Mouse (Mus musculus) ES-E14 (cell line): ENCODE measurements around the gene Ubfd1. TPM values are rescaled to one million over a fixed set of nuclear protein-coding genes. Genes with fewer than 3 reads are reported as not detected.

ENCODE experiments used
- DNase-seq: peaks from one replicate; pipeline ENCODE4 v3.0.0-alpha.2; 2013; ENCODE audit warnings: low read depth, low spot score
- H3K27ac ChIP-seq: 2 replicates; pipeline ENCODE4 v1.5.1; 2012; ENCODE audit warnings: low read depth, mild to moderate bottlenecking, low read length, moderate library complexity, mixed read lengths; ENCODE audit not compliant: poor library complexity, insufficient read depth, severe bottlenecking
- H3K36me3 ChIP-seq: 2 replicates; pipeline ENCODE4 v1.6.1; 2012; ENCODE audit warnings: mild to moderate bottlenecking, low read length, moderate library complexity, mixed read lengths; ENCODE audit not compliant: control insufficient read depth, poor library complexity, insufficient read depth, severe bottlenecking
- H3K4me1 ChIP-seq, 2 experiments: fragments of 150-350 bp in 1 of 2; sonication (generic) in 1 of 2; 2 replicates each; pipeline ENCODE4 v1.6.1; 2012; ENCODE audit warnings: low read length in 2 of 2, mild to moderate bottlenecking in 1 of 2, mixed read lengths in 1 of 2; ENCODE audit not compliant: control insufficient read depth in 2 of 2, insufficient read depth in 2 of 2, poor library complexity in 1 of 2
- H3K4me3 ChIP-seq, 2 experiments: fragments of 150-350 bp in 1 of 2; sonication (generic) in 1 of 2; 2 replicates each; pipeline ENCODE4 v1.5.1; 2012; ENCODE audit warnings: low read length in 2 of 2, low read depth in 1 of 2, mild to moderate bottlenecking in 1 of 2, mixed read lengths in 1 of 2; ENCODE audit not compliant: insufficient read depth in 1 of 2, poor library complexity in 1 of 2, severe bottlenecking in 1 of 2
- H3K9ac ChIP-seq: 2 replicates; pipeline ENCODE4 v1.6.1; 2012; ENCODE audit warnings: low read depth, mild to moderate bottlenecking, low read length, mixed read lengths; ENCODE audit not compliant: poor library complexity, insufficient read depth, severe bottlenecking
- H3K9me3 ChIP-seq: fragments of 150-350 bp; sonication (generic); 2 replicates; pipeline ENCODE4 v1.6.1; 2012; ENCODE audit warnings: low read depth, mild to moderate bottlenecking, low read length; ENCODE audit not compliant: control insufficient read depth, insufficient read depth
- CHD2 ChIP-seq: IDR thresholded peaks from 2 replicates; pipeline ENCODE4 v1.6.1; 2014; ENCODE audit warnings: mild to moderate bottlenecking, low read depth, low read length, inconsistent platforms
- HCFC1 ChIP-seq: IDR thresholded peaks from 2 replicates; pipeline ENCODE4 v1.6.1; 2012; ENCODE audit warnings: low read length, inconsistent platforms, borderline replicate concordance; ENCODE audit not compliant: insufficient read depth
- MAFK ChIP-seq: IDR thresholded peaks from 2 replicates; pipeline ENCODE4 v1.6.1; 2014; ENCODE audit warnings: mild to moderate bottlenecking, low read depth, low read length, inconsistent platforms; ENCODE audit not compliant: insufficient read depth
- ZC3H11A ChIP-seq: IDR thresholded peaks from 2 replicates; pipeline ENCODE4 v1.6.1; 2012; ENCODE audit warnings: low read depth, mild to moderate bottlenecking, inconsistent platforms, low read length, borderline replicate concordance
- ZNF384 ChIP-seq: IDR thresholded peaks from 2 replicates; pipeline ENCODE4 v1.6.1; 2012; ENCODE audit warnings: low read depth, low read length, inconsistent platforms
- in situ Hi-C, 2 experiments: fragments of 600-800 bp; cut with MboI; formaldehyde crosslinking; loops; one replicate each; pipeline ENCODE4 v1.15.1; 2025; ENCODE audit warnings: low sequenced_read_pairs in 2 of 2, inconsistent platforms in 1 of 2; ENCODE audit not compliant: unreplicated experiment in 2 of 2
- total RNA-seq: library from RNA; depleted of rRNA; stranded (reverse); fragments of 300-350 nt; gene quantifications from 2 replicates; pipeline ENCODE4 v1.2.3, GENCODE M21; 2012; rRNA removed

Gene Ubfd1
- total RNA-seq, 1 experiment = 70.7 TPM

GRCm38 (mm10) chr7:122101747-122102244 is 34.8 kb downstream of the Ubfd1 start, which contains the start of gene Ndufab1:
Ndufab1 (minus strand) TSS chr7:122101886.
- peak within 1 kb of the TSS; percentile 63 for H3K27ac ChIP-seq
- no peaks in the 10 kb centered on the region for H3K4me1 ChIP-seq
- H3K36me3 ChIP-seq = peaks cover 15% of the 10 kb centered on the region
- H3K9ac ChIP-seq = peak within 1 kb of the TSS; percentile 85
- in situ Hi-C loops = no loop called here
- TF ChIP-seq HCFC1 = peak; percentile 55; the same call in 1 of the 2 replicates
- TF ChIP-seq CHD2 = no peak
- H3K4me3 ChIP-seq = peak within 1 kb of the TSS; percentile 76 to 80
- H3K9me3 ChIP-seq = no peaks in the 10 kb centered on the region
- peak; percentile 81 for DNase-seq

- Histone ChIP-seq H3K4me1 (no peaks in the 10 kb centered on the region), H3K9ac (no peak overlapping the region), H3K36me3 (peaks cover 19% of the 10 kb centered on the region), H3K4me3 (no peak overlapping the region), H3K9me3 (no peaks in the 10 kb centered on the region), H3K27ac (no peak overlapping the region)
- TF ChIP-seq ZC3H11A (no peak), ZNF384 (no peak), HCFC1 (no peak), MAFK (no peak), CHD2 (no peak)
- in situ Hi-C loops = no loop called here
- DNase-seq = no peak
Measured at GRCm38 (mm10) chr7:122108206-122108605, 41.2 kb downstream of the Ubfd1 start.

GRCm38 (mm10) chr7:122123518-122123917 is 56.5 kb downstream of the Ubfd1 start:
- H3K27ac ChIP-seq = no peak overlapping the region
- H3K4me3 ChIP-seq = no peak overlapping the region
- H3K9ac ChIP-seq = no peak overlapping the region
- H3K36me3 ChIP-seq = peaks cover 29% of the 10 kb centered on the region
- no peak for TF ChIP-seq ZC3H11A
- no peak for TF ChIP-seq ZNF384
- TF ChIP-seq HCFC1 = no peak
- TF ChIP-seq MAFK = no peak
- no peak for DNase-seq
- H3K4me1 ChIP-seq = no peaks in the 10 kb centered on the region
- H3K9me3 ChIP-seq = no peaks in the 10 kb centered on the region
- in situ Hi-C loops = no loop called here

GRCm38 (mm10) chr7:122125636-122126035 is 58.7 kb downstream of the Ubfd1 start:
- Histone ChIP-seq H3K36me3 (peaks cover 28% of the 10 kb centered on the region), H3K9me3 (no peaks in the 10 kb centered on the region), H3K4me1 (no peaks in the 10 kb centered on the region), H3K9ac (no peak overlapping the region), H3K27ac (no peak overlapping the region), H3K4me3 (no peak overlapping the region)
- TF ChIP-seq HCFC1 = no peak
- DNase-seq = no peak
- in situ Hi-C loops = no loop called here

- Histone ChIP-seq H3K4me3 (no peak overlapping the region), H3K9me3 (no peaks in the 10 kb centered on the region), H3K27ac (no peak overlapping the region), H3K9ac (no peak overlapping the region), H3K4me1 (peaks cover 0 to 3% of the 10 kb centered on the region in 2 experiments; a peak in 1 of 4 replicates), H3K36me3 (peaks cover 24% of the 10 kb centered on the region)
- TF ChIP-seq MAFK (no peak), ZC3H11A (no peak), HCFC1 (no peak), CHD2 (no peak), ZNF384 (no peak)
- DNase-seq = no peak
- in situ Hi-C loops = no loop called here
Measured at GRCm38 (mm10) chr7:122126946-122127345, 60.0 kb downstream of the Ubfd1 start.

Other genes with a start within 250 kb of the Ubfd1 start
- gene Scnn1b, start 202.1 kb upstream of the Ubfd1 start, total RNA-seq = 0.21 and 0.22 TPM in 2 replicates
- gene Cog7, start 85.5 kb upstream of the Ubfd1 start, total RNA-seq = 17.7 and 19.9 TPM in 2 replicates
- 68.5 and 71.9 TPM in 2 replicates for gene Gga2, start 46.0 kb upstream of the Ubfd1 start, total RNA-seq
- gene Ears2, start 88 bp downstream of the Ubfd1 start, total RNA-seq = 18.6 and 20.5 TPM in 2 replicates
- gene Ndufab1, start 34.7 kb downstream of the Ubfd1 start, total RNA-seq = 113 and 151 TPM in 2 replicates
- gene Palb2, start 65.8 kb downstream of the Ubfd1 start, total RNA-seq = 21.0 and 24.4 TPM in 2 replicates
- 34.8 and 46.0 TPM in 2 replicates for gene Dctn5, start 65.9 kb downstream of the Ubfd1 start, total RNA-seq
- 66.1 and 73.8 TPM in 2 replicates for gene Plk1, start 92.3 kb downstream of the Ubfd1 start, total RNA-seq
- gene Ern2, start 119.0 kb downstream of the Ubfd1 start, total RNA-seq = 0.11 TPM in 1 of 2 replicates, not detected in the other
- 0.16 TPM in 1 of 2 replicates, not detected in the other for gene Chp2, start 152.3 kb downstream of the Ubfd1 start, total RNA-seq
- 6.1 and 10.6 TPM in 2 replicates for gene Prkcb, start 221.6 kb downstream of the Ubfd1 start, total RNA-seq